Mouse (Mus musculus) ovary, postnatal 14 days (tissue): ENCODE measurements around the gene Arfrp1.

ENCODE experiments used
- DNase-seq: peaks from one replicate; pipeline ENCODE4 v3.0.0; 2022; ENCODE audit warnings: low spot score

Arfrp1 gene

DNA sequence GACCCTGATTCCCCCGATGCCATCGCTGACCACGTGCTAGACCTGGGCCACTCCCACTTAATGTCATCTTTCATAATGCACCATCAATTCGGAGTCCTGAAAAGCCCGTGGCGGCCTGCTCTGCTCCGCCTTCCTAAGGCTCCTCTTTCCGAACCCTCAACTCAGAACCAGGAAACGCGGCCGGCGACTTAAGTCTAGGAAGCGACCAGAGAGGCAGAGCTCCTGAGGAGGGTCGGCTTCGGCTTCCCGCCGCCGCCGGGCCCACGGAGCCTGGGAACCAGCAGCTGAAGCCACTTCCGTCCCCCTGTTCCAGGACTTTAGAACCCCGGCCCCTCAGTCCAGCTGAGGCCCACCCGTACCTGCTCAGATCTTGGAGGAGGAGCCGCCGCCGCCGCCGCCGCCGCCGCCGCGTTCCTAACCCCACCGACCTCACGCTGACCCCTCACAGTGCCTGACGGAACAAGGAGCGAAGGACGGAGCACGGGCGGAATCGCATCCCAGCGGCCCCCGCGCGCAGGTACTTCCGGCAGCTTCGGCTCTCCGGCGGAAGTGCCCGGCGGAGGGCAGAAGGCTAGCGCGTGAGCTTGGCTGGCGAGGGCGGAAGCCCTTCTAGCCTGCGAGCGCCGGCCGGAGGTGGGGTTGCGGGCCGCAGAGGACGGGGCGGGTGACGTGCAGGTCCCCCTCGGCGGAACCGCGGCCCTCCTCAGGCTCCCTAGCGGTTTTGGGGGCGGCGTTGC, at the start of gene Arfrp1, which contains the start of gene Zgpat:
Gene Arfrp1, minus strand, starts transcription at position 545 of the 737 bp plus-strand sequence.
Gene Zgpat, plus strand, starts transcription at position 69 of the 737 bp plus-strand sequence.
- peak; percentile 70 for DNase-seq

DNA sequence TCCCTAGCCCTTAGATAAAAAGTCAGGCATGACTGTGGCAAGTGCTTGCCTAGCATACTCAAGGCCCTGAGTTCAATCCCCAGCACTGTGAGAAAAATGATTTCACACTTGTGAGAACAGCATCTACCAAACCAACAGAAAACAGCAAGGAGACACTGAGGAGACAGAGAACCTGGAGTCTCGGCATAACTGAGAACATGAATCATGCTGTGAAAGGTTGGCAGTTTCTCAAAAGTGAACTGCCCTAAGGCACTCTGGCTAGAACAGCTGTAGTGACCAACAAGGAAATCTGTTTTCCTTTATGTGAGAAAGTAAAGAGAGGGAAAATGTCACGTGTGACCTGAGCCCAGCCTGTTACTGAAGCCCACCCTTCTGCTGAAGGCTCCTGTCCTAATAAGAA, 47.9 kb upstream of the Arfrp1 start:
- no peak for DNase-seq

DNA sequence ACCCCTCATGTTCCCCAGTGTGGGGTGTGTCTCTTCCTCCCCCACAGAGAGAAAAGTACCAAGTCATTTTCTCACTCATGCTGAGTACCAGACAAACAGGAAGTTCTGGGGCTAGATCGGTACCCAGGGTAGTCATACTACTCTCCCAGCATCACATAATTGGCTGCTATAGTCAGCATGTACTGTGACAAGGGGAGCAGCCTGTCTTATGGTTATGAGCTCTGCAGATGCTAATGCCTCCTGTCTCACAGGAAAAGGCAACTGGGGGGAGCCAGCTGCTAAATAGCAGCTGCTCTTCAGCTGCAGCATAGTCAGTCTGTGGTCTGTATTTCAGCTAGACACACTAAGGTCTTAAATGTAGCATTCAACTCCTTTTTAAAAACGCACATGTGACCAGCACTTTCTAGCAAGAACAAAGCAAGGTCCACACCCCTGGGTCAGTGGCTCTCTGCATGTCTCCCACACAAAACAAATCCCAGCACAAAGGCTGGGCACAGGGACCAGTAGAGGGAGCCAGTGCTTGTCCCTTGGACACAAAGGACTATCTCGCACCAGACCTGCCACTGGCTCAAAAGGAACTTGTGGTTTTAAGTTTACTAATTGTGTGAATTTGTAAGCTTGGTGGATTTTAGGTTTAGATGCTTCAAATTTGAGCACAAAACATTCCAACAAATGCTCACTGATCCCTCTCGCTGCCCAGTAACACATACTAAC, 45.7 kb upstream of the Arfrp1 start:
- DNase-seq = peak; percentile 60

DNA sequence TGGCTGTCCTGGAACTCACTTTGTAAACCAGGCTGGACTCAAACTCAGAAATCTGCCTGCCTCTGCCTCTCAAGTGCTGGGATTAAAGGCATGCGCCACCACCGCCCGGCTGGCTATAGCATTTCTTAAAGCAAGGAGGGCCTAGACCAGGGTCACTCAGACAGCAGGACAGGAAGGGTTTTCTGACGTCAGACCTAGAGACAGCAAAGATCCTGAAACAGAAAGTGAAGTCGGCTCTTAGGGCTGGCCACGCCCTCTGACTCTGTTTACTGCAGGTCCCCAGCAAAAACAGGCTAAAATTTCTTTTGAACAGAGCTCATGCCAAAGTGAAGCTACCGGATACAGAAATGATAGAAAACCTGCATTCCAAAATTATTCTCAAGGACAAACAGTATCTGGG, 44.4 kb upstream of the Arfrp1 start:
- DNase-seq = no peak

DNA sequence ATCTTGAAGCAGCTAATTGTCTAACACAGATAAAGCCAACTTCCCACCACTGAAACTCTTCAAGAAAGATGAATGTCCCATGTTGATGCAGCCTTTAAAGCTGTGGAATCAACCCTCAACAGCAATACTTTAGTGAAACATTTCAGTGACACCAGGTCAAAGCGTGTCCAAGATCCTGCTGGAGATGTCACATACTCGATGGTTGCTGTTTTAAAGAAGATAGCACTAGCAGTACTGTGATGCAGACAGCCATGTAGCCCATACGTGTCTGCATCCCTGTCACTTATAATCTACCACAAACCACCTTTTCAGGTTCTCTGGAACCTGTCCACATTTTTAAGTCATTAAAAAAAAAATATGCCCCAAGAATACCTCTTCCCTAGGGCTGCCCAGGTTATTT, 38.5 kb upstream of the Arfrp1 start:
- DNase-seq = no peak

DNA sequence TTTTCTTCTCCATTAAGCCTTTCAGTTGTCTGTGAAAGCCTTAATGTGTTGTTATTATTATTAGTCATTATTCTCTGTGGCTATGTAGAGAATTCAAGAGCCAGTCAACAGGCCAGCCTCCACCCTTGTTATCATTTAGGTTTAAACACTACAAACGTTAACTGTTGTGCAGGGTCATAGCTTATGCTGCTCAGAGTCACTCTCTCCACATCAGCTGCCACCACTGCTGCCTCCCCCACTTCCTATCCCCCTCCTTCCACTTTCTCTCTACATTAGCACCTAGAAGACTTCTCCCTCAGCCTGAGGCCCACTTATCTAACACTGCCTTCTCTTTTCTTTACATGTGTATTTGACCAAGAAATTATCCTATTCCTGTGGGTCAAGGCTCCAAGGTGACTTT, 36.3 kb upstream of the Arfrp1 start:
- DNase-seq = no peak

DNA sequence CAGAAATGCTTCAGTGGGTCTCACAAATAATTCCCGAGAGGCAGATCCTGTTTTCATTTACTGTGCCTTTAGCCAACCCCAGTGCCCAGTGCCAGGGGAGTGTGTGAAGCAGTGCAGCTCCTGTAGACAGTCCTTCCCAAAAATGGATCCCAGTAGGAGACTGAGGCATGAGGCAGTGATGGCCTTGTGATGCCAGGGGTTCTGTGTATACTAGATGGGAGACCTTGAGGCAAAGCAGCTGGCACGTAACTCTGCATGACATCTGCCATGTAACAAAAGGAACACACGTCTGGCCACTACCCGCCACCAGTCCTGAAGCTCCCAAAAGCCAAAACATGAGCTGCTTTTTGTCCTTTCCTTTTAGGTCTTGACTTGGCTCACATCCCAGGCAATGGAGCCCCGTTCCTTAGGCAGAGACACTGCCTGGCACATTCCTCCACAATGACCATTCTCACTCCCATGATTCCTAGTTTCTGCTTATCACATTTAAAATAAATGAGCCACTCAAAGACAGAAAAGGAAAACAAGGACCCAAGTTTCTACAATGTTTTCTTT, 32.1 kb upstream of the Arfrp1 start:
- DNase-seq = no peak

DNA sequence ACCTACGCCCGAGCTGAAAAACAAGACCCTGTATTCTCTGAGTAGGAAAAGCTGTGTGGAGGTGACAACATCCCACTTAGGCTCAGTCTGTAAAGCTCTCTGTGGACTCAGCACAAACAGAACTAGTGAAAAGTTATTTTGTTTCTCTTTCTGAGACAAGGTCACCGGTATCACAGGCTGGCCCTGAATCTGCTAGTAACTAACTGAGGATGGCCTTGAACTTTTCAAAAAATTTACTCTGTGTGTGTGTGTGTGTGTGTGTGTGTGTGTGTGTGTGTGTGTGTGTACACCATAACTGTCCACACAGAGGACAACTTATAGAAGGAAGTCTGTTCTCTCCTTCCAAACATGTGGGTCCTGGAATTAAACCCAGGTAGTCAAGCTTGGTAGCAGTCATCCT, 28.9 kb upstream of the Arfrp1 start:
- DNase-seq = no peak

DNA sequence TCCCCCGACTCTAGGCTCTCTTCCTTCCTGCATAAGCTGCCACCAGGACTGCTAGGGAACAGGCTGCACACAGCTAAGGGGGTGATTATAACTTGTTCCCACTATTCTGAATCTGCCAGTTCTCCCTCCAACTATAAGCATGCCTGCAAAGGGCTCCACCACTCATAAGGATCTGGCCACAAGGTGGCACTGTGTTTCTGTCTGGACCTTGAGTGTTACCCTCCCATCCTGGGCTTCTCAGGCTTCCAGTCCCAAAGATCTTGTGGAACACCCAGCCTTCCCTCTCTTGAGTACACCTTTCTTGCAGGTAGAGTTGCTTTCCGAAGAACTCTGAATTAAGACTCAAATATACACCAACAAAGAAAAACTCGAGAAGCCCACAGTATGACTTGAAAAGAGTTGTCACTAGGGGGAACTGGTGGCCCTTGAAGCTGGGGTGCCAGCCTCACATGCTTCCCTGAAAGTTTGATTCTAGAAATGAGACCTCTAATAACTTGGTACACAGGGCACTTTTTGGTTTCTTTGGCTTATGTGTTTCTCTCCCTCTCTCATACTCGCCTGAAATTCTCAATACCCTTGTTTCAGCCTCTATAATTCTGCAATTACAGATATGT, 27.5 kb upstream of the Arfrp1 start:
- DNase-seq = peak; percentile 85

DNA sequence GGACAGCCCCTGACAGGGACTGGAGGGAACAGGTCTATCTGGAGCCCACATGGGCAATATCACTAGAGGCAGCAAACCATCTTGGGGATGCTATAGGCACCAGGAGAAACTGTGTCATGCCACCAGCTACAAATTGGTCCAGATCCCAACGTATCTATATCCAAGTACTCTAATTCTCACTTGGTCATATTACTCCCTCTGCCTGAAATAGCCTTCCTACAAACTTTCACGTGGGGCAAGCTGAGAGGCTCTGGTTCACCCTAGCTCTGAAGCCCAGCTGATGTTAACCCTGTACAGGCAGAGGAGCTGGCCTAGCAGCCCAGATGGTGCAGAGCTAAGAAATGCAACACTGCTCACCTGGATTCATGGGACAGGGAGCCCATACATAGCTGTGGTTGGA, 26.3 kb upstream of the Arfrp1 start:
- no peak for DNase-seq

DNA sequence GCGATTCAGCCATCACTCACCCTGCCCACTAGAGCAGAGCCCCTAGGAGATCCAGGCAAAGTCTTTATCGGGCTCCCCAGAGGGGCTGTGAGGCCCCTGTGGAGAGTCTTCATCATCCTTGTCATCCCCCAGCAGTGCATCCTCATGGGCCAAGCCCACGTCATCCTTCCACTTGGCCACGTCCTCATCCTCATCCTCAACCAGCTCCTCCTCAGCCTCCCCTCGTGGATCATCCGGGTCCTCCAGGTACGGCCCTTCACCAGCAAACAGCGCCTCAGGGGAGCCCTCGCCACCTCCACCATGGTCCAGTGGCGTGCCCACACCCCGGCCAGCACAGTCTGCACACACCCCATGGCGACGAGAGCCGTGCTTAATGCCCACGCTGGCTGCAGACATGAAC, 25.8 kb upstream of the Arfrp1 start:
- no peak for DNase-seq

DNA sequence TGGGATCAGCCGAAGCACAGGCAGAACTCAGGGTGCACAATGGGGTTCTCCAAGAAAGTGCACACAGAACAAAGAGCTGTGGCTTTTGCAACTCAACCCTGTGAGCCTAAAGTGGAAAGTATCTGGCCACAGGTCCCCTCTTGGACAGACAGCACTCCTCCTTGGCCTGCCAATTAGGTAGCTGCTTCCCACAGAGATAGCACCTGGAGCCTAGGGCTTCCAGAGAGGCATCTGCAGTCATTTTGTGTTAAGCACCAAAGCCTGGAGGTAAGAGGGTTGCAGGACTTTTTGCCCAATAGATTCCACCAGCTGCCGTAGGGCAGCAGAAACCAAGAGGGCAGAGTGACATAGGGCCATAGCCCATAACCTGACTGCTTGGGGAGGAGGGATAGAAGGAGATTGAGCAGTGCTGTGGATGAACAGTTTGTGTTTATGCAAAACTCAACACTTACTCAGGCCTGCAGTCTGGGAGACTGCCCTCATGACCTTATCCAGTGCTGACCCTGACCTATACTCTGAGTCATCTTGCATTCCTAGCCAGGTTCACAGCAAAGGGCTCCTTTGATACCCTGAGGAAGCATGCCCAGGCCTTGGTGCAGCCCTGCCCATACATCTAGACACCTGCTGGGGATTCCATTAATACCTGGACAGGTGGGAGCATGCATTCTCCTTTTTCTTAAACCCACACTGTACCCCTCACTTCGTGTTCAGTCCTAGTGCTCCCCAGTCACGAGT, 25.1 kb upstream of the Arfrp1 start:
- DNase-seq = no peak

DNA sequence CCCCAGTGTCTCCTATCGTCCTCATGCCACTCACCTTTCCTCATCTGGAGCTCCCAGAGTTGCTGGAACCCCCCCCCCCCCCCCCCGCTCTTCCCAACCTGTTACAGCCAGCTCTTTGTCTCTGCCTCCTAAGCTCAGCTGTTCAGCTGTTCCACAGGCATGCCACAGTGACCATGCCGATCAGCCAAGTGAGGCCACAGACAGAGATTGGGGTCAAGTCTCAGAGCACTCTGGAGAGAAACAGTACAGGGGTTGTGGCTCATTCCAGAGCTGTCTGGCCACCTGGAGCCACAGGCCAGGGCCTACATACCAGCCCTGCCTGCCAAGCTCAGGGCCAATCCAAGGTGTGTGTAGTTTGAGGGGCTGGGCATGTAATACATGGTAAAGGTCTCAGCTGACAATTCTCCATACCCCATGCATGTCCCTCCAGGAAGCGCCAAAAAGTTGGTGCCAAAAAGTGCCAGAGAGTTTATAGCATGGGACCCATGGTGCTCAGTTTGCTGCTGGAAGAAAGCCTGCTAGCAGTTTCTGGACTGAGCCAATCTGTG, 21.5 kb upstream of the Arfrp1 start:
- no peak for DNase-seq

DNA sequence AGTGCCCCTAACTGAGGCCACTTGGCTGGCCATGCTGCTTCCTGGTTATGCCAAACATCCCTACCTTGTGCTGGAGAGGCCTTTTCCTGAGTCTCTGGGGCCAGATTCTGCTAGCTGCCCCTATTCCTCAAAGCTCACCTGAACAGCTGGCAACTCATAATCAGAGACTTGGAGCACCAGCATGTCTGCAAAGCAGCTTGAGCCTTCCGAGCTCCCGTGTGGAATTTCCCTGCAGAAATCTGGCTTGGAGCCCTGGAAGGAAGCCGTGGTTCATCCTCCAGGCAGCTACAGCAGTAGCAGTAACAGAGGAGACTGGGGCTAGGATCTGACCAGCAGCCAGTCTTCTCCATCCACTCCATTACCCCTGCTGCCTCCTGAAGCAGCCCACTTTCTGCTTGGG, 20.7 kb upstream of the Arfrp1 start:
- peak; percentile 42 for DNase-seq

DNA sequence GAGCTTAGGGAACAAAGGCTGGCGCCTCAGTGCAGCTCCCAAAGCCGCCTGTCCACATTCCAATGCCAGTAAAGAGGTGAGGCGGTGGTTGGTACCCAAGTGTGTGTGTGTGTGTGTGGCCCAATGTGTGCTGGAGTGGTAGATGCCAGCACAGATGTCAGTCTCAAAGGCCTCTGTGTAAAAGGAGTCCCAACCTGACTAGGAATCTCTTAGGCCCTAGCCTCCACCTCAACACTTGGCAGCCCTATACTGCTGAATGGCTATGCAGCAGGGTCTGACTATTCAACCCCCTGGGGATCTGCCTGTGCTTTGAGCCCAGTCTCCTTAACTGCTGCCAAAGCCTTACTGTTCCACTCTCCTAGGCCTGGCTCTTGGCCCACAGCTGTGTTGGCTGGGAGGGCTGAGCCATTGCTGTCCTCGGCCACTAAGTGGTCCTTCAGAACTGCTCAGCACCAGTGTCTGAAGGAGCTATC, 19.8 kb upstream of the Arfrp1 start:
- DNase-seq = peak; percentile 36

DNA sequence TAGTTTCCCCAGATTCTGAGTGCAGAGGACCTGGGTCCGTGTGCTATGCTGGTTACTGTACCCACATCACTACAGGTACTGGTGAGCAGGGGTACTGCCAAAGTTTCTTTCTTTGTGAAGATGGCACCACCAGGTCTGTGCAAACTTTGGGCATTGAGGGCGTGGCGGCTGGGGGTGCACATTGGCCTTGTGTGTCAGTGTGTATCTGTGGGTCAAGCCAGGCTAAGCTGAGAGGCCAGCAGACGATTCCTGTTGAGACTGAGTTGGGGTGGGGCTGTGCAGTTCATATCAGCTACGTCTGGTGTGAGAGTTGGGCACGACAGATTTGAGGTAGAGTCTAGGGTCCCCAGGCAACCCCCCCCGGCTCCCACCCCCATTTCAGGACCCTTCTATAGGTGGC, 19.3 kb upstream of the Arfrp1 start:
- DNase-seq = no peak

DNA sequence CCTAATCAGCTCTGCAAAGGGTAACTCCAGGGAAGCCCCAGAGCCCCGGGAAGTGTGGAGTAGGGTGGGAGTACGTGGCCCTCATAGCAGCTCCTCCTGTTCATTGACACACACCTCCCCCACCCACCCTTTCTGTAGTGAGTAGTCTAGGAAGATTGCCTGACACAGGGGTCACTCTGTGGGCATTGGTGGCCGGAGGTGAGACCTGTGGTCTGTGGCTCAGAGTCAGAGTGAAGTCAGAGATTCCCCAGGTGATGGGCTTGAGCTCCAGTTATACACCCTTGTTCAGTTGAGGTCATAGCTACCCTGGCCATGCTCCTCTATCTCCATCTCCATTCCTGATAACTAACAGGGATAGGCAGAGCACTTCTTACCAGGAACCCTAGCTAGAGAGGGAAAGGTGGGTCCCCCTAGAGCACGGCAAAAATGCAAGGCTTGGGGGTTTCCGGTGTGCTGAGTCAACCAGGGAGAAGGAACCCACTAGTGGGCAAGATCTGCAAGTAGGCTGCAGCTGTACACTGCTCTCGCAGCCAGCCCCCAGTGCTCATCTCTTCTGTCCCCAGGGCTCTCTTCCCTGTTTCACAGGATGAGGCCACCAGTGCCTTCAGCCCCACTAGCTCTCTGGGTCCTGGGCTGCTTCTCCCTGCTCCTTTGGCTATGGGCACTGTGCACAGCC, 16.6 kb upstream of the Arfrp1 start:
- DNase-seq = no peak

DNA sequence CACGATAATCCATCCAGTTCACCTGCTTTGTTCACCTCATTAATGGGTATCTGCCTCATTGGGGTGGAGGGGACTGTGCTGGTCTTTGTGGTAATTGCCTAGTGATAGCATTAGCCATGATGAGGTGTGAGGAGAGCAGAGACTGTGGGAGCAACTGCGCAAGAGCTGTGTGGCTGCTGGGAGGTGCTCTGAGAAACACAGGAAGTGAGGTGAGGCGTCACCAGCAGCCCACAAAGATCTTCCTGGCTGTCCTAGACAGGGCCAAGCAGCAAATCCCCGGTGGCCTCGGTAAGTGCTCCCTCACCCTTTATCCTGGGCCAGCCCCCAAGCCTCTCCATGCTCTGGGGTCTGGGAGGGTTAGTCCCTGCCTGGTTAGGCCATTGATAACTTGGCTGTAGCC, 15.9 kb upstream of the Arfrp1 start:
- DNase-seq = no peak

DNA sequence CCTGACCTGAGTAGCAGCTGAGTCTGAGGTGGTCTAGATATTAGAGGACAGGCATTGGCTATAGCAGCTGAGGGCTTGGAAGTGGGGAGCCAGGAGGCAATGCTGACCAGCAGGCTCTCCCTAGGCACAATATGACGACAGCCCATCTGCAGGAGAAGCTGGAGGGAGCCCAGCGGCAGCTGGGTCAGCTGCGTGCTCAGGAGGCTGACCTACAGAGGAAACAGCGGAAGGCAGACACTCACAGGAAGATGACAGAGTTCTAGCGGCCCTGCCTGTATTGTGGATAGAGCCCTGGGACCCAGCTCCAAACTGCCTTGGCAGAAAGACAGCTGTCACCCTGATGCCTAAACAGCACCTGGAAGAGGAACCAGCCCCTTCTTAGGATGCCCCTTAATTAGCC, 15.0 kb upstream of the Arfrp1 start:
- no peak for DNase-seq

DNA sequence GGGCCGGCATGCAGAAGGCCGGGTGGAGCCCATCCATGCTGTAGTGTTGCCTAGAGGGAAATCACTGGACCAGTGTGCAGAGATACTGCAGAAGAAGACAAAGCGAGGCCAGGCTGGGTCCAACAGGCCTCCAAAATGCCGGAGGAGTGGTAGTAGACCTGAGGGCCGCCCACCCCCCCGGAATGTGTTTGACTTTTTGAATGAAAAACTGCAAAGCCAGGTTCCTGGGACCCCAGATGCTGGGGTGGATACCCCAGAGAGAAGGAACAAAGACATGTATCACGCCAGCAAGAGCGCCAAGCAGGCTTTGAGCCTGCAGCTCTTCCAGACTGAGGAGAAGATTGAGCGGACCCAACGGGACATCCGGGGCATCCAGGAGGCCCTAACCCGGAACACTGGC, 14.6 kb upstream of the Arfrp1 start, which contains the start of gene Lime1:
Gene Lime1, plus strand, starts transcription at position 301 of the 400 bp plus-strand sequence.
- DNase-seq = no peak

DNA sequence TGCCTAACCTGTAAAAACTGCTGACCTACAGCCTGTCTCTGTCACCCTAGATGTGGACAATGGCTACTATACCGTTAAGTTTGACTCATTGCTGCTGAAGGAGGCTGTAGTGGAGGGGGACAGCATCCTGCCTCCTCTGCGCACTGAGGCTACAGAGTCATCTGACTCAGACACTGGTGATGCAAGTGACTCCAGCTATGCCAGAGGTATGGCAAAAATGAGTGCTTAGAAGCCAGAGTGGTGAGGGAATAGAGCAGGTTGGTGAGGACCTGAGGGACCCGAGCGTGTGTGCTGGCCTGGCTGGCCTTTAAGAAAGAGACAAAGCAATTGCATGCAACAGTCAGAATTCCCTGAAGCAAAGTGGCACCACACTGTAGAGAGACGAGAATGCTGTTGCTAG, 13.5 kb upstream of the Arfrp1 start:
- DNase-seq = no peak
